Mouse (Mus musculus) gastrocnemius, postnatal 14 days (tissue): ENCODE measurements at regions not wholly inside any gene's neighbourhood (a gene's known extent, or its start where the extent isn't known, plus 50 kb on each side); places are given as distances from the start of the nearest gene placed in this dataset.
"Not testable (repeated sequence)": the region's sequence is repeated elsewhere in the genome, so short reads cannot be mapped to it uniquely, and the experiment has no call there.

Experiments used
- DNase-seq: peaks from one replicate; pipeline ENCODE4 v3.0.0; 2021; ENCODE audit warnings: mixed read lengths
- intact Hi-C: fragments of 180-260 bp; cut with DNase I; formaldehyde crosslinking; loops from one replicate; pipeline ENCODE4 v1.15.1; 2025; ENCODE audit warnings: low total_unique reads

DNA sequence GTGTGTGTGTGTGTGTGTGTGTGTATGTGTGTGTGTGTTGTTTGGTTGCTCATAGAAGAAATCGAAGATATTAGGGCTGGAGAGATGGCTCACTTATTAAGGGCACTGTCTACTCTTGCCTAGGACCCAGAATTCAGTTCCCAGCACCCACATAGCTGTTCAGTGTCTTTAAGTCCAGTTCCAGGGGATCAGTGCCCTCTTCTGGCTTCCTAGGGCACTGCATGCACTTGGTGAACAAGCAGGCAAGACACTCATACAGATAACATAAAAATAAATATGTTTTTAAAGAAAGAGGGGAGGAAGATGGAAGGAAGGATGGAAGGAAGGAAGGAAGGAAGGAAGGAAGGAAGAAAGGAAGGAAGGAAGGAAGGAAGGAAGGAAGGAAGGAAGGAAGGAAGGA, 284.9 kb downstream of the Tox3 start:
- intact Hi-C loops, result no loop called here
- DNase-seq, result no peak

DNA sequence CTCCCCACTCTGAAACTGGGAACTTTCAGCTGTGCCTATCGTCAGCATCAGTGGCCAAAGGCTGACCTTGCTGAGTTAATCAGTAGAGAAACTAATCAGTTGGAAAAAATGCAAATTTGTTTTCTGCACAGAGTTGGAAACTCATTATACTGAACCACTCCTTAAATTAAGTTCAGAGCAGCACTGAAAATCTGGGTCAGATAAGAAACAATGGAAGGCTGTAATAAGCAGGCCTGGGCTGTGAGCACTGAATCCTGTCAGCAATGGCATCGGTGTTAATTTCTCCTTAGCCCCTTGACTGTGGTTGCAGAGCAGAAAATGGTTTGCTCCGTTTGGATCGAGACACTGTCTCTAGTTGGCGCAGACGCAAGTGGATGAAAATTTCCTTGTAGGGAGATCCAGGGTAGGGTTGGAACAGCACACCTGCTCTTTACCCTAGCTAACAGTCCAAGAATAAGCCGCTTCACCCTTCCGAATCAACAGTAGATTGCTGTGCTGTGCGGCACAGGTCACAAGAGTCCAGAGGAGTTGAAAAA, 289.4 kb downstream of the Tox3 start:
- no peak for DNase-seq
- intact Hi-C loops, result no loop called here

DNA sequence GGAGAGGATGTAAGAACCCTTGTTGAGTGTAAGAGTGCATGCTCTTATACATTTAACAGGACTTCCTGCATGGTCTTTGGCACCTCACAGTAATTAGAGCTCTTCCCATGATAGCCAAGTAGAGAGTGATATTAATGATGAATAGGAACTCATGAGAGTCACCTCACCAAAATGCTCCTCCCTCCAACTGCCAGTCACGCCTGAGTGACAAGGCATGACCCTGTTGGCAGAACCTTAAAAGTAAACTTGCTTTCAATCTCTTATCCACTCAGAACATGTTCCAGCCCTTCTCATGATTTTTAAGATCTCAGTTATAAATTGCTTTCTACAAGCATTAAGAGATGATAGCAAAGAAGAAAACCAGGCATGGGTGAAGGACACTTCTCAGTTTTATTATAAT, 291.8 kb downstream of the Tox3 start:
- DNase-seq, result no peak
- intact Hi-C loops, result no loop called here

DNA sequence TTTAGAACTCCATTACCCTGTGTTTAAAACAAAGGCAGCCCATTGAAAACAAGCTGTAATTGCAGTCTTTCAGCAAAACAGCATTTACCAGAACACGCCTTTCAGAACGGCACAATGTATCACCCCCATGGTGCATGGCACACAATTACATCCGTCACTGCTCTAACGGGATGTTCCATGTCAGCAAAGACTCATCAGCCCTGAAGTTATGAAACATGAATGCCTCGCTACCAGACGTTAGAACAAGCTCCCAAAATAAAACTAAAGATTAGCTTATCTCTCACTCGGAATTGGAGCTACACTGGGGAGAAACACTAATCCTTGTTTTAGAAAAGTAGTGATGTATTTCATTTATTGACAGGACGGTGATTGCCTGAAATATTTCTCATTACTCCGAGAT, 301.4 kb downstream of the Tox3 start:
- intact Hi-C loops, result no loop called here
- no peak for DNase-seq

DNA sequence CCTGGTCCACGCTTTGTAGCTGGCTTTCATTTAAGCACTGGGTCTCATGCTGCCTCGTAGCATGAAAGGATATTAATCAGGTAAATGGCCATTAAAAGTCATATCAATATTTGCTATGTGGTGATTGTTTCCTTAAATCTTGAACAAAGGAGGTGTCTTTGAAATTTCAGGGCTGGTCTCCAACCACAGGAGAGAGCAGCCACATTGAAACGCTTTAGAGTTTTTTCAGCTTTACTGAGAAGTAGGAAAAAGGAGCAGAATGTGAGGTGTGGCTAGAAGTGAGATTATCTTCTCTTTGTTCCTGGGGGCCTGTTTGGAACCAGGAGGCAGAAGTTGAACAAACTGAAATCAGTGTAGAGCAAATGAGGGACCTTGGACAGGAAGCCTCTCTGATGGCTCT, 311.7 kb downstream of the Tox3 start:
- DNase-seq, result no peak
- intact Hi-C loops, result no loop called here

DNA sequence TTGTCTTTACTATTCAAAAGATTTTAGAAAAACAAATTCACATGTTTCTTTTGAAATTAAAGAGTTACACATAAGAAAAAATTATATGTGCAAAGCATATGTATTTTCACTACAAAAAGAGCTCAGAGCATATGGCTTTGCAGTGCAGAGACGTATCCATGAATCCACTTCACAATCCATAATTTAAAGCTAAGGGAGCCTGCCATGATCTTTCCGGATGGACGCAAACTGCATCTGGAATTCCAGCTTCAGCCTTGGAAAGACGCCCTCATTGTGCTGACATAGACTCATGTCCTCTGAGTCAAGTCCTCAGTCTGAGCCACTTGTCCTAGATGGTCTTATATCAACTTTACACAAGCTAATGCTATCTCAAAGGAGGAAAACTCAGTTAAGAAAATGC, 315.6 kb downstream of the Tox3 start:
- DNase-seq, result no peak
- intact Hi-C loops, result no loop called here

DNA sequence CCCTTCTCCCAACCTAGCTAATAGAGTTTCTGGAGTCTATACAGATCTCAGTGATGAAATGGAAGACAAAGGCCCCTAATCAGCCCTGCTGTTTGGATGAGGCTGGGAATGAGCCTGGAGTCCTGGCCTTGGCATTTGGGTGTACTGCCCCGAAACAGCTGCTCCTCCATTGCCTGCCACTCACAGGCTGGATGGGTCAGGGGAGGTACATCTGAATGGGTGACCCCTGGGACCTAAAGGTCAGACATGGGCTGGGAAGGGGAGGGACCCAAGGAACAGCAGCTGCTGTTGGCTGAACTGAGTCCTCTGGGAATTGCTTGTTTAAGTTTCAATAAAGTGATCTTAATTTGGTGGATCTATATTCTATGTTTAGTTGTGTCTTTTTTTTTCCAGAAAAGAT, 316.9 kb downstream of the Tox3 start:
- no peak for DNase-seq
- intact Hi-C loops, result no loop called here

DNA sequence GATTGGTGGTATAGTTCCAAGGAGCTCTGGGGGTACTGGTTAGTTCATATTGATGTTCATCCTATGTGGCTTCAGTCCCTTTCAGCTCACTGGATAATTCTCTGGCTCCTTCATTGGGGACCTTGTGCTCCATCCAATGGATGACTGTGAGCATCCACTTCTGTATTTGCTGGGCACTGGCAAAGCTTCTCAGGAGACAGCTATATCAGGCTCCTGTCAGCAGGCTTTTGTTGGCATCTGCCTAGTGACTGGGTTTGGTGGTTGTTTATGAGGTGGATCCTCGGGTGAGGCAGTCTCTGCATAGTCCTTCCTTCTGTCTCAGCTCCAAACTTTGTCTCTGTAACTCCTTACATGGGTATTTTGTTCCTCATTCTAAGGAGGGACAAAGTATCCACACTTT, 330.2 kb downstream of the Tox3 start:
- intact Hi-C loops, DNase-seq: not testable (repeated sequence)

DNA sequence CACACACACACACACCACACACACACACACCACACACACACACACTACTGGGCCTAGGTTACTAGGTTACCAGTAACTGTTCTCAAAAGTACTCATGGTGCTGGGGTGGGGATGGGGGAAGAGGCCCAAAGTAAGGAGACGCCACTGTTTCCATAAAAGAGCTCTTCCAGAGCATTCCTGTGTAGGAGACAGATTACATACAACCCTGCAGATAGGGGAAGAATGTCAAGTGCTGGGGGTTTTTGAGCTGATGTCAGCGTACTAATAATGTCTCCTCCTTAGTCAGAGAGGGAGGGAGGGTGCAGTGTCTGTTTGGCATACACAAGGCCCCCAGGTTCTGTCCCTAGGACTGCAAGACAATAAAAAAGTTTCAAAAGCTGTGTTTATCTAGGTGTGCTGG, 334.4 kb downstream of the Tox3 start:
- intact Hi-C loops, result no loop called here
- no peak for DNase-seq

DNA sequence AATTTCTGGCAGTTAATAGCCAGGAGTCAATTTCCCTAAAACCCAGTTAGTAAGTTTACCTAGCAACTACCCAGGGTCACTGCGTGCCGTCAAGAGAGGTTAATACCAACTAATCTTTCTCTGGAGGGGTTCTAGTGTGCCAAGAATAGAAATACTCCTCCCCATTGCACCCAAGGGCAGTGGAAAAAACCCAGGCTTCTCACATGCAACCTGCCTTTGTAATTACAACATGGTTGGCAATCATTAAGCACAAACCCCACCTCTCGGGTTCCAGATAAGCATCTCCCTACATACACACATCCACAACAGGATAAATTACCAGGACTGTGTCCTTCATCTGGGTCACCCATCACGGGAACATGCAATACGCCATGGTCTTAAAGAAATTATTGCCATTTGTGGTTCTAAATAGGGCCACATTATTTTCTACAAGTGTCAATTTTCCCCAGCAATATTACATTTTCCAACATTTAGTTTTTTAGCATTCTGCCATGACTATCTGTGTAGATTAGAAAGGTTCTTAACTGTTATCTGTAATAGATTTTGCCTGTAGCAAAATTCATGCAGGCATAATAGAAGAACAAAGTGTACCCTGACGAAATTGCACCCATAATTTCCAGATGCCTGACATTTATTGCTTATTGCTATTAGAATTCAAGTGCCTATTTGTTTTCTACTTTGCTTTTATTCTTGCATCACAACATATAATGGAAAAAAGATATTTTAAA, 336.3 kb downstream of the Tox3 start:
- intact Hi-C loops, result no loop called here
- no peak for DNase-seq

DNA sequence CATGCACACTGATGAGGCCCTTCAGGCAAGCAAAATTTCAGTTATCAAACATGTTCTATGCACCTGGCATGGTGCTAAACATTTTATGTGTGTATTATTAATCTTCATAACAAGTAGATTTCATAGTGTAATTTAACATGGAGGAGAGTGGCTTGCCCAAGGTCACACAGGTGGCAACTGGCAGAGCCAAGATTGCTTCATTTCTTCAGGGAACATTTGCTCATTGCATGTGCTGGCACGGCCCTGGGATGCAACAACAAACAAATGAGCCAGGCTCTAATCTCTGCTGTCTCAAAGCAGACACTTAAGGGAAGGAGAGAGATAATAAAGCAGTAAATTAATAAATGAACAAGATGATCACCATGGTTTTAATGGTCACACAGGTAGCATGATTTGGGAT, 338.7 kb downstream of the Tox3 start:
- intact Hi-C loops, result no loop called here
- DNase-seq, result no peak

DNA sequence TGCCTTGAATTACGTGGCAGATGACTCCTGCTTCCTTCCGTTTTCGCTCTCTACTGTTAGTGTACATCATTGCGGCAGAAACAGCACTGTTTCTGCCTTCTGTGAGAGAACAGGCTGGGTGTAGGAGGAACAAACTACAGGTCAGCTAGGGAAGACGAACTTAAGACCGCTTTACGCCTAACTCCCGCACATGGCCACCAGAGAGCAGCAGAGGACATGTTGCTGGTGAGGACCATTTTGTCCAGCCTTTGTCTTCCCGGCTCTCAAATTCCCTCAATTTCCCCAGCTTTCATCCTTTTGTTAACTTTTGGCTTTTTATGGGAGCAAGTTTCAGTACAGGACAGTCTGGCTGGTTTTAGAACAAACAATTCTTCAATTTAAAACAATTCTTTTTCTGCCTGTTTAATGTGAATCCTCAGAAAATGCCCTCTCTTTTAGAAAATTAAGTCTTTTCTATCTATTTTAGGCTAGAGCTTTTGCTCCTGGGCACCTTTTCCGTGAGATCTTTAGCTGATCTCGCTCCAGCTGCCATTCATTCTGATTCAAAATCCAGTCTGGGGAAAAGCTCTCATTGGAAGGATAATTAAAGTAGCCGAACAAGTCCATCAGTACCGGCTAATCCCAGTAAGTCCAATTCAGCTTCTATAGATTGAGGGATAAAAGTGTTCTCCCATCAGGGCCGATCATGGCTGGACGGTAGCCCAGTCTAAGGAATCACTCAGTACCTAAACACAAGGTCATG, 347.1 kb downstream of the Tox3 start:
- peak; percentile 72 for DNase-seq
- intact Hi-C loops, result loop anchor here (5.0 kb wide), 3 partner anchors 656 to 791 kb away; no protein-coding TSS in a partner anchor

DNA sequence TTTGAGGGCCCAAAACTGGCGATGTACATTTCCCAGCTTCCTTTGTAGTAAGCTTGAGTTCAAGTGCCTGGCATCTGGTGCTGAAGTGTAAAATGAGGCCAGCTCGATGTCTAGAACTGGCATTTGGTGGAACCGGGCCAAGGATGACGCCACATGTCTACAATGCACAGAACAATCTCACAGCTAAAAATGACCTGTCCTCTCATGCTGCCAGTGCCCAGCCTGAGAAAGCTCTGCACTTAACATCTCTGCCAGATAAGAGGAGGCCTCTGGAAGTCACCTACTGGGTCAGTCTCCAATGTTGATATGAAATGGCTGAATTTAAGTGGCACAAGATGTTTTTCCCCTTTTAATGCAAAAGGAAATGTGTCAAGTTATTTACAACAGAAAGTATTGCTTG, 354.4 kb downstream of the Tox3 start:
- no peak for DNase-seq
- intact Hi-C loops, result no loop called here

DNA sequence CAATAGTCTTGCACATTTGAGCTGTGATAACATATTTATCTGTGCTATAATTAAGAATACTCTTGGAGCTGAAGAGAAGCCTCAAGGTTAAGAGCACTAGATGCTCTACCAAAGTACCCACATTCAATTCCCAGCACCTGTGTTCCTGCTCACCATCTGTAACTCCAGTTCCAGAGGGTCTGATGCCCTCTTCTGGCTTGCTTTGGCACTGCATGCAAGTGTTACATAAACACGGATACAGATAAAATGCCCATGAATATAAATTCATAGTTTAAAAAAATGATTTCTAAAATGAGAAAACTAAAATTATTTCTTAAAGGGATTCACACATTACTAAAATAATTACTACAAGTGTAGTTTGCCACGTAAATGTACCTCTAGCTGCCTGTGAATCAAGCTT, 364.3 kb downstream of the Tox3 start:
- DNase-seq, result no peak
- intact Hi-C loops, result no loop called here

DNA sequence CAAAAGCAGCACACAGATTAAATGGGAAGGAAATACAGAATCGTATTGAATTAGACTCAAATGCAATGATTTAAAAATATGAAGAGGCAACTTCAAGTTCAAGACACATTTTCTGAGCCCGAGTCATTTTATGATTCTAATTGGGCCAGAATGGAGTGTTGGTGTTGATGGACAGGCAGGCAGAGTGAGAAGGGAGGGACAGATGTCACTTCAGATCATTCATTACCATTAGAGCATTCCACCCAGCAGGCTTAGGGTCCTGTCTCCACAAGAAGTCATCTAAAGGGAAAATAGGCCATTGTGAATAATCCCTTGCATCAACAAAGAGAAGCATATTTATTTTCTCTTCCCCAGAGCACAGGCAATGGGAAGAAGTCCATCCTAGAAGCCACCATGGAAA, 365.6 kb downstream of the Tox3 start:
- intact Hi-C loops, result no loop called here
- DNase-seq, result no peak

DNA sequence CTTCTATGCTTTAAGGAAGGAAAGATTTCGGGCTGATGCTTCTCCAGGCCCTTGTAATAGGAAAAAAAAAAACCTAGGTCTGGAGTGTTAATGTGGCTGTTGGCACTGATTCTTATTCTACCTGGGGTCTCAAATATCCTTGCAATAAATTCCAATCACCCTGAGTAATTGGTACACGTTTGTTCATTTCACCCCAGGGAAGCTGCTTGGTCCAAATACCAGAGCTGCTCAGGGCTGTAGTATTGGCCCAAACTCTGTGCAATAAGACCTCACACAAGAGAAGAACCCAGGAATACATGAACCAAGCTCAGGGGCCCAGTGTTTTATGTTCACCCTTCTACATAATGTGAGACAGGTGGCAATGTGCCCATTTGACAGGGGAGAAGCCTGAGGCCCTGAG, 366.8 kb downstream of the Tox3 start:
- no peak for DNase-seq

DNA sequence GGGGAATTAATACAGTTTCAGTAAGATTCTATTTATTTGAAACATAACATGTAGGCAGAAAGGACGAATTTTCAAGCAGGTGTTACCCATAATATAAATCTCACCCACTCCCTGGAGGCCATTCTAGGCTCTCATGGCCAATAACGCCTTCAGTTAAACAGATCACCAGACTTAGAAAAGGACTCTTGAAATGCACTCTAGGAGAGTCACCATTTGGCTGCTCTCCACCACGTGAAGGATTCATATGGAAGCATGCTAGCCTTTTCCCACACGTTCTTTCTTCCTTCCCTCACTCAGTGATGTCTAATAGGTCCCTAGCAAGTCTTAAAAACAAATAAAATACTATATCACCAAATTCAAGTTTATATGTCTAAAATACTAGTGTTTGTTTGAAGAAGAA, 367.7 kb downstream of the Tox3 start:
- no peak for DNase-seq
- intact Hi-C loops, result no loop called here

More for the DNA sequence above, 366.8 kb downstream of the Tox3 start:
- intact Hi-C loops, result no loop called here

DNA sequence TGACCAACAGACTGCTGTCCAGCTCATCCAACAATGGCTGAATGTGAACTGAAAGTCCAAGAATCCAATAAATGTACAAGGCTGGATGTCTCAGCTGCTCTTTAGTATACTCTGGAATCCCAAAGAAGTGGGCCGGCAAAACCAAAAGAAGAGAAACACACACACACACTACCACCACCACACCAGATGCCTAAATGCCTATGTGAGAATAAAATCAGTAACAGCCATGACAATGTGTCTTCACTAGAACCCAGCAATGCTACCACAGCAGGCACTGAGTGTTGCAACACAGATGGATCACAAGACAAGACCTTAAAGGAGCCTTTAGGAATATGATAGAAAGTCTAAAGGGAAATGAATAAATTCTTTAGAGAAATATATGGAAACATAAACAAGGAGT, 385.3 kb downstream of the Tox3 start:
- DNase-seq, result no peak
- intact Hi-C loops, result no loop called here

DNA sequence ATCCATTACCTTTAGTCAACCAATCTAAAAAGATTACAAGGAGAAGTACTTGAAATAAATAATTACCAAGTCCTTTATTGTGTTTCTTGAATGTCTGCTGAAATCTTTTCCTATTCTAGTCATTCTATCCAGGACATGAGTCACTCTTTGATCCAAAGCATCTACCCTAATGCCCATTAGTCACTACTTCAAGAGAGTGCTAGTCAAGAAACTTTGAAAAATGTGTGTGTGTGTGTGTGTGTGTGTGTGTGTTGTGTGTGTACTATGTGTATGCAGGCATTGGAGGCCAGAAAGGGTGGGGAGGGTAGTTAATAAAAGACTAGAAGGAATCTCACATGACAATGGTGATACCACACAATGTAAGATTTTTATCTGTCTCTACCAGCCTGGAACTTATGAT, 390.7 kb downstream of the Tox3 start:
- intact Hi-C loops, result no loop called here
- DNase-seq, result no peak

DNA sequence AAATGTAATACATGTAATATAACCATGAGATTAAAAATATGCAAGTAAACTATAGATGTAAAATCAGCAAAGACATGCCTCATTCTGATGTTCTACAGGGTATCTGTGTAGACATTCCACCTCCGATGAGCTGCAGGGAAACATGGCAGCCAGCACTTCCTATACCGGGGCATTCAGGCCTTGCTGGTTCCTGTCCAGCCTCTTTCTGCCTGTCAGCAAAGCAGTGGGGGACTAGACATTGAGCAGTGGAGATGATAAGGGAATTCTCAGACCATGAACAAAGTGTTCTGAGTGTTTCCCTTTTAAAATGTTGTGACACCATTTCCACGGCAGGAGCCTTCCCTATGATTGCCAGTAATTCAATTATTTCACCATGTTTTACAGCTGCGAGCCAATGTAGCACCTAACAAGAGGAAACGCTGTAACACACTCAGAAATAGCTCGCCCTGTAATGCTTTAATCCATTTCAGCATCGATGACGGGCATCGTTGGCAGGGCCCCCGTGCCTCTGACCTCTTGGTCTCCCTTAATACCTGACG, 391.6 kb downstream of the Tox3 start:
- no peak for DNase-seq
- intact Hi-C loops, result no loop called here

DNA sequence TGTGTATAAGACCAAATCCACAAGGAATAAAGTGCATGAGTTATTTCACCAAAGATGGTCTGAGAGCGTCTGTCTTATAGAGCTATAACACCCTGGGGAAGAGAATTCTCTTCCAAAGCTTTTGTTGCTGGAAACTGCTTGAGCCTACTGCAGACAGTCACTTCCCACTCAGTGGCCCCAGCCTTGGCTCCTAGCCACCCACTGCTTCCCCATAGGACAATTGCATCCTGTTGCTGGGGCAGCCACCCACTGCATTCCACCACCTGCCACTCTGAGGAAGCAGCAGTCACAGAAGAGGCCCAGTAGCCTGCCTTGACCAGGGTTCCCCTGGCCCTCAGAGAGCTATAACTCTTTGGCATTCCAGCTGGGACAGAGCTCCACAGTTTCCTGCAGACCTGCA, 409.3 kb downstream of the Tox3 start:
- DNase-seq, result peak; percentile 24
- intact Hi-C loops, result no loop called here
